ENCODE assay signal across 10 mouse cellular contexts in the genomic region with DNA sequence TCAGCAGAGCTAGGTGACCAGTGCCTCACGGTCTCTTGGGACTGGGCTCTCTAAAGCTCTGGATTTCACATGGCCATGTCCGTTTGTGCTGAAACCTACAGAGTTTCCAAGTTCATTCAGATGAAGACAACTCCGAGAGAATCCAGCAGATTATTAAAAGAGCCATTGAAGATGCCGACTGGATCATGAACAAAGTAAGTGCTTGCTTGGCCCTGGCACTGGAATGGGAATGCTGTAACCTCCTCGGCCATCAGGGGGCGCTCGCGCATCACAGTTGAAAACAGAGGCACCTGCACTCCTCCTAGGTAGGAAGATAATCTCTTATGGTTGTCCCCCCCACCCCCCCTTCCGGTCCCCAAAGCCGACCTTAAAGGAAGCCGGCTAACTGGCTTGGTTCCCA. TPM values are rescaled to one million over a fixed set of nuclear protein-coding genes. Genes with fewer than 3 reads are reported as not detected.
DNase-seq lines count a peak whose midpoint lies in the region; ATAC-seq lines count a peak whose summit lies in the region.
"Had no signal": no experiment of that assay in that cellular context is flagged by ENCODE, and none has a peak within 500 bp of the region (broad histone marks: within the 10 kb centered on the region; RNA-seq: fewer than 3 reads in every experiment).

No protein-coding gene starts in this region.

- H3K9ac ChIP-seq in neural tube, embryonic 15.5 days (replicated peaks): no peak overlapping the region
- H3K9ac ChIP-seq: heart, embryonic 15.5 days; neural tube, embryonic 13.5 days had no signal

- H3K9me3 ChIP-seq in neural tube, embryonic 15.5 days (replicated peaks): no peaks in the 10 kb centered on the region
- H3K9me3 ChIP-seq: heart, embryonic 15.5 days; neural tube, embryonic 13.5 days had no signal

- H3K4me2 ChIP-seq in neural tube, embryonic 15.5 days: no peak overlapping the region
- H3K4me2 ChIP-seq: heart, embryonic 15.5 days; neural tube, embryonic 13.5 days had no signal

- peaks cover 11% of the 10 kb centered on the region for H3K36me3 ChIP-seq in neural tube, embryonic 15.5 days

- peak; percentile 50 for DNase-seq in cerebellum, adult 11 months
- peak; percentile 78 for DNase-seq in neural tube, embryonic 10.5 days (ENCODE audit: extremely low spot score, low spot score)
- DNase-seq in embryo, embryonic 10 days (ENCODE audit: low spot score): peak; percentile 75
- peak; percentile 75 to 78 for DNase-seq in kidney, postnatal 4 days
- DNase-seq in natural killer cell, adult 2 months (ENCODE audit: low spot score in 2 of 2): peak; percentile 51 to 65
- peak; percentile 72 to 76 for DNase-seq in thymus, adult 18-20 months

- 13% methylated on average over 11 of the region's 11 CpGs for WGBS in neural tube, embryonic 15.5 days

- ATAC-seq in cerebellum, adult (ENCODE audit: insufficient number of reproducible peaks, low FRiP score, low TSS enrichment): no peak
- ATAC-seq in neural tube, embryonic 15.5 days (ENCODE audit: low FRiP score): no peak

- H3K4me1 ChIP-seq in neural tube, embryonic 15.5 days: no peaks in the 10 kb centered on the region

- H3K27ac ChIP-seq in neural tube, embryonic 15.5 days (replicated peaks): no peak overlapping the region
- H3K27ac ChIP-seq: heart, embryonic 15.5 days; neural tube, embryonic 13.5 days had no signal

- no peak overlapping the region for H3K4me3 ChIP-seq in neural tube, embryonic 15.5 days (replicated peaks)
- H3K4me3 ChIP-seq: heart, embryonic 15.5 days; neural tube, embryonic 13.5 days had no signal

- H3K27me3 ChIP-seq in neural tube, embryonic 15.5 days (replicated peaks): no peaks in the 10 kb centered on the region
- H3K27me3 ChIP-seq: heart, embryonic 15.5 days; neural tube, embryonic 13.5 days had no signal

RNA-seq across cellular contexts. Expression of gene Lyrm9, which starts 11.6 kb away (rescaled TPM):
- polyA plus RNA-seq in neural tube, embryonic 15.5 days (2015; fragmentation: Nextera tagmentation; extraction: Ambion mirVana): 34.0 and 42.0 TPM in 2 replicates
